Mouse (Mus musculus) 416B (cell line): Measurements from ENCODE around the gene Cog8.
"Not testable (repeated sequence)": the region's sequence is repeated elsewhere in the genome, so short reads cannot be mapped to it uniquely, and the experiment has no call there.

Experiments used
- DNase-seq: peaks from one replicate; pipeline ENCODE4 v3.0.0; 2011; ENCODE audit warnings: low read depth

Gene Cog8

DNA sequence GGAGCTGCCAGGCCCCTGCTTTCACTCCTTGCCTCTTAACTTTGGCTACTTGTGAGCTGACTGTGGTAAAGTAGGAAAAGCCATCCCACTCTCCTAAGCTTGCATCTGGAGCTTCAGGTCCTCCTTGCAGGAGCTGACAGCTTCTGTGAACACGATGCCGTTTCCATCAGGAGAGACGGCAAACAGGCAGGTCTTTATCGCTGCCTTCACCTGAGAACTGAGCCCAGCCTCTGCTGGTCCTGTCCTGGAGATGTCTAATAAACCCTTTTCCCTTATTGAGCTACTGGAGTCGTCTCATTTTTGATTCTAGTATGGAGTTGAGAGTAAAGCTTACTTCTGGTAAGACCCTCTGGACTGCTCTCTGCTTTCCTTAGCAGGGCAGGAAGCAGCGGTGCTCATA, 11.0 kb downstream of the Cog8 start:
- no peak for DNase-seq

DNA sequence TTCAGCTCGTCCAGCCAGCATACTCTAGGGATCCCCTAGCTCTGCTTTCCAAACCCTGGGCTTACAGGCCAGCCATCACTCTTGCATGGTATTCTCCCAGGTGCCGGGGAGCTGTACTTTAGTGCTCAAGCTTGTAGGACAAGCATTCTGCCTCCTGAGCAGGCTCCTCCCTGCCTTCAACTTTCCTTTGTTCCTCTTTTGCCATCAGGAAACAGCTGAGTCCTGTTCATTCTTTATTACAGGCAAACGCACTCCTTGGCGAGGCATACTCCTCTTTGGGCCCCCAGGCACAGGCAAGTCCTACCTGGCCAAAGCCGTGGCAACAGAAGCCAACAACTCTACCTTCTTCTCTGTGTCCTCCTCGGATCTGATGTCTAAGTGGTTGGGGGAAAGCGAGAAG, 15.9 kb downstream of the Cog8 start:
- DNase-seq, result no peak

DNA sequence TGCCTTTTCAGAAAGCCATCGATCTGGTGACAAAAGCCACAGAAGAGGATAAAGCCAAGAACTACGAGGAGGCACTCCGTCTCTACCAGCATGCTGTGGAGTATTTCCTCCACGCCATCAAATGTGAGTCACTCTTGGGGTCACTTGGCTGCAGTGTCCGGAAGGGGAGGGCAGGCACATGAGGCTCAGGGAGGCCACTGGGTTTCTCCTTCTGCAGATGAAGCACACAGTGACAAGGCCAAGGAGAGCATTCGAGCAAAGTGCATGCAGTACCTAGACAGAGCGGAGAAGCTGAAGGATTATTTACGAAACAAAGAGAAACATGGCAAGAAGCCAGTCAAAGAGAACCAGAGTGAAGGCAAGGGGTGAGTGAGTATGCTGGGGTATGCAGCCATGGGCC, 19.9 kb downstream of the Cog8 start:
- DNase-seq, result peak; percentile 87

DNA sequence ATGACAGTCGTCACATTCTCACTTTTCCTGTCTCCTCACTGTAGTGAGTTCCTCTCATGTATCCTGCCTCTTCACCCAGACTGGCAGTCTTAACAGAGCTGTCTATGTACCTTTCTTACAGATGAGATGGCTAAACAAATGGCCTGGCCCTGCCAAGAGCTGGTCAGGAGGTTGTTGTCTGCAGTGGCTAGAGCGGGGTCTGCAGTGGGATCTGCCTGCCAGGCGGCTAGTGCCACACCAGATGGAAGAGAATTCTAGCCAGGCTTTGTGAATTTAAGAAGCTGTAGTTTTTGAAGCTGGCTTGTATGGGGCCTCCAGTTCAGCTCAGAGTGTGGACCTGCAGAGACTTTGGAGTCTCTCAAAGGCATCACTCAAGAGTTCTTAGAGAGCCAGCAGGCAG, 20.8 kb downstream of the Cog8 start:
- DNase-seq, result no peak

DNA sequence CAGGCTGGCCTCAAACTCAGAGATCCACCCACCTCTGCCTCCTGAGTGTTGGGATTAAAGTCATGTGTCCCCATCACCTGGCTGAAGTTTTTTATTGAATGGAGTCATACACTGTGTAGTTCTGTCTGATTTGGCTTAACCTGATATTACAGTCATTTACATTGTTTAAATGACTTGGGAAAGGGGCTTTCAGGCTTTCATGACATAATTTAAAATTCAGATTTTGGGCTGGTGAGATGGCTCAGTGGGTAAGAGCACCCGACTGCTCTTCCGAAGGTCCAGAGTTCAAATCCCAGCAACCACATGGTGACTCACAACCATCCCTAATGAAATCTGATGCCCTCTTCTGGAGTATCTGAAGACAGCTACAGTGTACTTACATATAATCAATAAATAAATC, 22.9 kb downstream of the Cog8 start:
- not testable (repeated sequence) for DNase-seq

DNA sequence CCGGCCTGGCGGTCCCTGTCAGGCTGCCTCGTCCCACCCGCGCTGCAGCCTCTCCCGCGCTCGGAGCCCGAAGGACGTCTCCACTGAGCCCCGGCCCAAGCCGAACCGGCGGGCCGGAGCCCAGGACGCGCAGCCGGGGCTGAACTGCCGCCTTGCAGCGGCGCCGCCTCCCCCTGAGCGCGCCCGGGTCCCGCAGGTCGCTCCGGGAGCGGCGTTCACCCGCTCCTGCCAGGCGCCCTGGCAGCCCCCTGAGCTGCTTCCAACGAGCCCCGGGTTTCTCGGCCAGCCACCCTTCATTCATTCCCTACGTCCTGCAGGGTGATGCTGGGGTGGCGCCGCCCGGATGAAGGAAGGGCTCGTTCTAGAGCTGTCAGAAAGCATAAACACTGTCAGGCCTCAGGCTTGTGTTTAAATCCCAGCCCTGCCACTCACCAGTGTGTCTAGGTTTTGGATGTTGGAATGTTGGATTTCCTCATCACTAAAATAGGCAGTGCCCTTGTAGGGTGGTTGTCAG, 24.9 kb downstream of the Cog8 start:
- peak; percentile 13 for DNase-seq

DNA sequence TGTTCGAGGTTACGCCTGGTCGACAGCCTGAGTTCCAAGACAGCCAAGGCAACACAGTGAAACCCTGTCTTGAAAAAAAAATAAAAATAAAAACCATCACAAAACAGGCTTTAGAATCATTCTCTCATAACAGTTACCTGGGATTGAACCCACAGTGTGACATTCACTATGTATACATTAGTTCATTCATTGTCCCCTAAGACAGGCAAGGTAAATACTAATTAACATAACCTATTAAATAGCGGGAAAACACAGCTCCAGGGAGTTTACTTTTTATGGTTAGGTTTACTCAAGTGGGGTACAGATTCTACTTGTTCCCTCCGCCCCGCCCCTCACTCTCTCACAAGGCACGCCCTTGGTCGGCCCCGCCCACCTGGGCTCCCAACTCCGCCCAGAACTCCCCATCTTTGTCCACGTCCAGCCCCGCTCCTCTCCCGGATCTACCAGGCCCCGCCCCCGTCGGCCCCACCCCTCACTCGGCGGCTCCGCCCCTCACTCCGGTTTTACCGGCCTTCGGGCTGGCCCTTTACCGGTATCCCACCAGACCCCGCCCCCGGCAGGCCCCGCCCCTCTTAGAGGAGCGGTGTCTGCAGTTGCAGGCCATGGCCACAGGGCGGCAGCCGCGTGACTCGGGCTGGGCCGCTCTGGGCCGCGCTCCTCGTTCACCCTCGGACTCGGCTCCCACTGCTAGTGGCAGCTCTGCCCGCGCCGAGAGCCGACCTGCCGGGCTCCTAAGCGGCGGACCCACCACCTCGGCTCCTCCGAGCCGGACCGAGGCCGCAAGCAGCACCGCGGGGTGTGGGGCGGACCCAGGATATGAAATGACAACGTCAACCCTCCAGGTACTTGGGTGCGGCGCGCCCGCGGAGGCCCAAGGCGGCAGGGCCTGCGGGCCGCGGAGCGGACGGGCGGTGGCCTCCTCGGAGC, 25.6 kb downstream of the Cog8 start, which contains the start of gene Vps4a:
TSS of gene Vps4a (plus strand) at position 573 of the 927 bp plus-strand sequence.
- DNase-seq, result peak; percentile 90

DNA sequence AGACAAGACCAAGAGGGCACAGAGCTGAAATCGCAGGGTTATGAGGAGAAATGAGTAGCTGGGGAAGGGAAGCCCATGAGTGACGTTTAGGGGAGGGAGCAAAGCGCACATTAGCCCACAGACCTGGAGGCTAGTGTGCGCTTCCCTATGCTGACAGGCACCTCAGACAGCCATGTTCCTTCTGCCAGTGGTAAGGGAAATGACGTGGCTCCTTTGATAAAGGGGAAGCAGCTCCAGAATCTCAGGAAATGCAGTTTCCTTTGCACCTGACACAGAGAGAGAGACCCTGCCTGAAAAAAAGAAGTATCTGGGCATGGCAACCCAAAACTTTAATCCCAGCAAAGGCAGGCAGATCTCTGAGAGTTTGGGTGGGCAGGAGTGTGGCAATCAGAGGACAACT, 26.4 kb downstream of the Cog8 start:
- DNase-seq, result peak; percentile 79

DNA sequence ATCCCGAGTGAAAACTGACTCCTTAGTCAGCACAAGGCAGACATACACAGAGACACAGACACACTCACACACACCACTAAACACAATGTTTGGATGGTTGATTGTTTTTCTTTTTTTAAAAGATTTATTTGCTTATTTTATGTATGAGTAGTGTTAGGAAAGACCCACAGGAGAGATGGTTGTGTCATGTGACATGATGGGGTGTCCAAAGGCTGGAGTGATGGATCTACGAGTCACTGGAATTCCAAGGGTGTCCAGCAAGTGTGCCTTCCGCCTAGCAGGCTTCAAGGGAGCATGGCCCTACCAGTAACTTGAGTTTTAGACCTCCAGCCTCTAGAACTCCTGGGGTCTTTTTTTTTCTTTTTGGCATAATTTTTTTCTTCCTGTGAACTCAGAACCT, 27.2 kb downstream of the Cog8 start:
- DNase-seq, result no peak

DNA sequence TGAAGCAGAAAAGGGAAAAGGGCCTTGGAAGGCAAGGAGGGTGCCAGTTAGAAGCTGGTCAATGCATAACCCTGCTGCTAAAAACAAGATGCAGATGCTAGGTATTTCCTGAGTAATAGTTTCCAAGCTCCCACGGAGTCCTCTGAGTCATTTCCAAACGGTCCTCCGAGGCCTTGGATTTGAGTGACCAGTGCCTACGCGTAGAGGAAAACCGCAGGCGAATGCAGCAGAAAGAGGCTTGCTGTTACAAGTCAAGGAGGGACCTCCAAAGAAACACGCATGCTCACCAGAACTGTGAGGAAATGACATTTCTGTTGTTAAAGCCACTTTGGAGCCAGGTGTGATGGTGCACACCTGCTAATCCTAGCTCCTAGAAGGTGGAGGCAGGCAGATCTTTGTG, 33.0 kb downstream of the Cog8 start:
- DNase-seq, result peak; percentile 68

DNA sequence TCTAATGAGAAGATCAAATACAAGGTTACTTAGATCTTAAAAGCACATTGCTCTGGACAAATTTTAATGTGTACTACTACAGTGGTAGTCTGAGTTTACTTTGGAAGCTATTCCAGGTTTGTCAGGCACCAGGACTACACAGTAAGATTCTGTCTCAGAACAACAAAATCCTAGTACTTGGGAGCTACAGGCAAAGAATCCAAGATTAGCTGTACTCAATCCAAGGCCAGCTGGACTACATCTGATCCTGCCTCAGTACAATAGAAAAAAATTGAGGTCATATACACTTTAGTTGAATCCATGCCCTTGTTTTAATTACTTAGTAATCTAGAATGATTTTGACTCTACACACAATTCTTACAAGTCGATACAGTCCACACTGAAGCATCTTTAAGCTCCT, 41.6 kb downstream of the Cog8 start:
- DNase-seq, result no peak

DNA sequence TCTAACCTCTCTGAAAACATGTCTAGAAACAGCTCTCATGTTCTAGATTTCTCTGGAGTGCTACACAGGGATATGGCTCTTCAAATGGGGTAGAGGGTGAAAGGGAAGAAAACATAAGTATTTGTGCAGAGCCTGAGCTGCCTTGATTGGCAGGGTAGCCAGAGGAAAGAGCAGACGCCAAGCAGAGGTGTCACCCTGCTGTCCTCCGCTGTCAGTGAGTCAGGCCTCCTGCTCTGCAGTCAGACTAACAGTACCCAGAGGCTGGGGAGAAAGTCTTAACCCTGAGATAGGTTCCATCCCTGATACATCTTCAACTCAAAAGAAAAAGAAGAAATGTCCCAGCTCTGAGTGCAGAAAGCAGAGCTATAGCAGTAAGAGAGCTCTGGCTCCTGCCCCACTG, 43.8 kb downstream of the Cog8 start:
- no peak for DNase-seq

DNA sequence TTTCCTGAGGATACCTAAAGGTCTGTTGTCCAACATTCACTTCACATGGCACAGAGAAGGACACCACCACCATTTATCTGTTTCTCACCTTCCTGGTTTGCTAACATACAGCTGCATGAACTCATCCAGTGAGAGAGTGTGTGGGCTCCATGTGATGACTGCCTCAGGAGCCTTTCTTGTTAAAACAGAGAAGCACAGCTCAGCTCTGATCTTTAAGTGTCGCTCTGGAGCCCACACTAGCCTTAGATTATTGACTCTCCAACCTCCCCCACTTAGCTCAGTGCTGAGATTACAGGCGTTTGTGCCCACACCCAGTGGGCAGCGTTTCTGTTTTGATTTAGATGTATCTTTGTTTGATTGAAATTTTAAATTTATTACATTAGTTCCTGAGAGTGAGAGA, 48.7 kb downstream of the Cog8 start:
- DNase-seq, result no peak

DNA sequence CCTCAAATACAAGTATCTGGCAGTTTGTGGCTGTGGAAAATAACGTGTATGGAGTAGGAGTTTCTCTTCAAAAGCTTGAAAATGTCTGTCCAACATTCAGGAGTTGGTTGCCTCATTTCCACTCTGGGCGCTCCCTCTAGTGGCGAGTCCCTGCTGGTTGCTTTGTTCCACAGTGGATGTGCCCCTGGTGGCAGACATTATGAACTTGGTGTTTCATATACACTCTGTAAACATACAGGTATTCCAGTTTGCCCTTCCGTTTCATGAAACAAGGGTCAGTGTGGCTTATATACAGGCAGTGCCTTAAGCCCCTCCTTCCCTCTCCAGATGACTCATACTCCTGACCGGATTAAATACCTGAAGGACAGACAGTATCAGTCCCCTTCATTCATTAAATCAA, 54.0 kb downstream of the Cog8 start:
- DNase-seq, result peak; percentile 85

DNA sequence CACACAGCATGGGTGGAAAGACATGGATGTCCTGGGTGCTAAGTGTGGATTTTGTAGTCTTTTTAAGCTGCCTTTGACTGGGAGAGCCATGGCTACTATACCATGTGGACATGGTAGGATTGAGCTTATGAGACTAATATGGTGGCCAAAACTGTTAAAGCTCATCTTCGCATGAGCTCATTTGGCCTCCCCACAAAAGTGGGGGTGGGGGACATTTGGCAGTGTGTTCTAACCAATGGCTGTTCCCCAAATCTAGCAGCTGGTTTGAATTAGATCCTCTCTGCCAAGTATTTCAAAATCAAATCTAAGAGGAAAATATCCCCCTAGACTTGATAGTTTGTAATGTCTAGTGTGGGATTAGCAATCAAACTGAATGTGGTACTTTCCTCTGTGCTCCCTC, 57.4 kb downstream of the Cog8 start:
- no peak for DNase-seq

DNA sequence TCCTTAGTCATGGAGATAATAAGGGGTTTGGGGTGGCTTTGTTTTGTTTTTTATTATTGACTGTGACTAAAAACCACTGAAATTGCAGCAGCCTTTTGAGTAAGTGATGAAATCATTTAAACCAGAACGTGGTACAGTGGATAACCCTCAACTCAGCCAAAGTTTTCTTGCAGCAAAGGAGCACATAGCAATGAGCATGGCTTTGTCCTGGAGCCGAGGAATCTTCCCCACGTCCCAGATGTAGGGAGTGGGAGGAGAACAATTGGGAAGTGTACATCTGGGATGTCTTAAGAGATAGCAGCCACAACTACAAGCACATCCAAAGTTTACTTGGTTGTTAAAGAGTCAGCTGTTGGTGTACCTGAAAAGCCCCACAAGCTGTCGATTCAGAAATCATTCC, 59.1 kb downstream of the Cog8 start:
- DNase-seq, result peak; percentile 28

DNA sequence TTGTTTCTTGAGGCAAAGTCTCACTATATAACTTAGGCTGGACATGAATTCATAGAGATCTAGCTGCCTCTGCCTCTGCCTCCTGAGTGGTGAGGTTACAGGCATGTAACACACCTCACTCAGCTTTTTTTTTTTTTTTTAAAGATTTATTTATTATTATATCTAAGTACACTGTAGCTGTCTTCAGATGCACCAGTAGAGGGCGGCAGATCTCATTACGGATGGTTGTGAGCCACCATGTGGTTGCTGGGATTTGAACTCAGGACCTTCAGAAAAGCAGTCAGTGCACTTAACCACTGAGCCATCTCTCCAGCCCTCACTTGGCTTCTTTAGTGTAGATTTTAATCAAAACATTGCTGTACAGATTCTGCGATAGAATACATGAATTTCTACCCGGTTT, 60.1 kb downstream of the Cog8 start:
- DNase-seq, result peak; percentile 27
